Mouse (Mus musculus) bone marrow, adult 2 months (tissue): ENCODE results near the gene Hist1h4b.

Experiments
- CTCF ChIP-seq: fragments of 200-500 bp; IDR thresholded peaks from 2 replicates; pipeline ENCODE4 v1.5.1; 2011; ENCODE audit warnings: low read length, control low read depth; ENCODE audit not compliant: control insufficient read depth, insufficient read depth
- POLR2A ChIP-seq: fragments of 200-500 bp; IDR thresholded peaks from 2 replicates; pipeline ENCODE4 v1.6.1; 2011; ENCODE audit warnings: low read depth, mild to moderate bottlenecking, control low read depth, low read length, borderline replicate concordance; ENCODE audit not compliant: control insufficient read depth

- TF ChIP-seq CTCF (0 out of 2 replicates have a peak, but pooled peaks have one; percentile 6), POLR2A (peak; percentile 99)
Observed at GRCm38 (mm10) chr13:23738677-23739068, 18.1 kb upstream of the Hist1h4b start, which contains the start of gene Hist1h1c.
